Mouse (Mus musculus): ENCODE measurements around the gene Lipc.

GRCm38 (mm10) chr9:70888969-70889368 lies 63.1 kb downstream of the Lipc start:
- TF ChIP-seq CTCF (IDR thresholded peaks at IDR 0.05; ENCODE audit: low read depth, low read length) (no peak), POLR2A (IDR thresholded peaks at IDR 0.05; ENCODE audit: extremely low read depth, insufficient read depth, low read length) (no peak)
